Mouse (Mus musculus) CH12.LX (cell line): Measurements from ENCODE around the gene Nprl3. TPM values are rescaled to one million over a fixed set of nuclear protein-coding genes. Genes with fewer than 3 reads are reported as not detected.

ENCODE experiments used
- DNase-seq: peaks from one replicate; pipeline ENCODE4 v3.0.0-alpha.2; 2013; ENCODE audit errors: extremely low read depth
- H3K27ac ChIP-seq: 2 replicates; pipeline ENCODE4 v1.5.1; 2012; ENCODE audit warnings: low read depth, mild to moderate bottlenecking, control low read depth, moderate library complexity; ENCODE audit not compliant: insufficient read depth
- H3K27me3 ChIP-seq: replicated peaks from 2 replicates; pipeline ENCODE3; 2012; ENCODE audit warnings: inconsistent platforms
- H3K36me3 ChIP-seq, 2 experiments: replicated peaks in 1 of 2; 2 replicates each; pipeline versions ENCODE3 to v1.6.1; 2012; ENCODE audit warnings: inconsistent platforms in 1 of 2, low read length in 1 of 2, mild to moderate bottlenecking in 1 of 2, mixed read lengths in 1 of 2, moderate library complexity in 1 of 2; ENCODE audit not compliant: control insufficient read depth in 1 of 2, insufficient read depth in 1 of 2
- H3K4me1 ChIP-seq, 2 experiments: 2 replicates each; pipeline ENCODE4 v1.6.1; 2012; ENCODE audit warnings: inconsistent platforms in 1 of 2, moderate library complexity in 1 of 2; ENCODE audit not compliant: insufficient read depth in 2 of 2, control insufficient read depth in 1 of 2
- H3K4me2 ChIP-seq: 2 replicates; pipeline ENCODE4 v1.6.1; 2012; ENCODE audit warnings: low read depth, mild to moderate bottlenecking, control low read depth; ENCODE audit not compliant: poor library complexity, insufficient read depth, severe bottlenecking
- H3K4me3 ChIP-seq, 3 experiments: fragments of 150-350 bp in 1 of 3; sonication (generic) in 1 of 3; replicated peaks in 1 of 3; 2 replicates each; pipeline versions ENCODE3 to v1.5.1; 2011 to 2012; ENCODE audit warnings: low read depth in 2 of 3, low read length in 2 of 3, mild to moderate bottlenecking in 2 of 3, moderate library complexity in 2 of 3, control low read depth in 1 of 3, improper control_type of control experiment in 1 of 3, inconsistent platforms in 1 of 3, mixed read lengths in 1 of 3; ENCODE audit not compliant: poor library complexity in 1 of 3
- H3K79me2 ChIP-seq: replicated peaks from 2 replicates; pipeline ENCODE4 v1.6.1; 2012; ENCODE audit warnings: mild to moderate bottlenecking, moderate library complexity; ENCODE audit not compliant: control insufficient read depth, poor library complexity, insufficient read depth, severe bottlenecking; ENCODE audit errors: extremely low read depth
- H3K9ac ChIP-seq: 2 replicates; pipeline ENCODE4 v1.6.1; 2012; ENCODE audit warnings: low read depth, mild to moderate bottlenecking, control low read depth, moderate library complexity; ENCODE audit not compliant: insufficient read depth
- H3K9me3 ChIP-seq: replicated peaks from 2 replicates; pipeline ENCODE3; 2012; ENCODE audit warnings: low read length, inconsistent platforms, mixed read lengths
- CHD1 ChIP-seq: IDR thresholded peaks from 2 replicates; pipeline ENCODE4 v1.6.1; 2012; ENCODE audit warnings: low read depth, low read length, improper control_type of control experiment, inconsistent platforms
- CTCF ChIP-seq, 2 experiments: IDR thresholded peaks in 1 of 2; conservative IDR thresholded peaks in 1 of 2; 2 replicates each; pipeline ENCODE4 v1.5.1; 2011 to 2012; ENCODE audit warnings: low read depth in 2 of 2, low read length in 2 of 2, improper control_type of control experiment in 1 of 2, inconsistent platforms in 1 of 2, mild to moderate bottlenecking in 1 of 2, moderate library complexity in 1 of 2
- ELF1 ChIP-seq: IDR thresholded peaks from 2 replicates; pipeline ENCODE4 v1.6.1; 2014; ENCODE audit warnings: low read depth, mild to moderate bottlenecking, inconsistent platforms, low read length, improper control_type of control experiment
- ETS1 ChIP-seq: conservative IDR thresholded peaks from 2 replicates; pipeline ENCODE4 v1.6.1; 2012; ENCODE audit warnings: low read depth, mild to moderate bottlenecking, inconsistent platforms, low read length, improper control_type of control experiment, moderate library complexity
- GABPA ChIP-seq: IDR thresholded peaks from 2 replicates; pipeline ENCODE4 v1.6.1; 2012; ENCODE audit warnings: low read depth, low read length, improper control_type of control experiment, inconsistent platforms; ENCODE audit not compliant: insufficient replicate concordance
- HCFC1 ChIP-seq: IDR thresholded peaks from 2 replicates; pipeline ENCODE4 v1.6.1; 2012; ENCODE audit warnings: low read depth, mild to moderate bottlenecking, inconsistent platforms, low read length, improper control_type of control experiment
- IRF4 ChIP-seq: IDR thresholded peaks from 2 replicates; pipeline ENCODE4 v1.6.1; 2014; ENCODE audit warnings: low read depth, mild to moderate bottlenecking, inconsistent platforms, low read length, improper control_type of control experiment
- JUN ChIP-seq: IDR thresholded peaks from 2 replicates; pipeline ENCODE4 v1.6.1; 2011; ENCODE audit warnings: low read depth, mild to moderate bottlenecking, low read length, improper control_type of control experiment, moderate library complexity; ENCODE audit not compliant: insufficient read depth
- MAFK ChIP-seq: IDR thresholded peaks from 2 replicates; pipeline ENCODE4 v1.6.1; 2011; ENCODE audit warnings: low read length, improper control_type of control experiment; ENCODE audit not compliant: insufficient replicate concordance
- MXI1 ChIP-seq: IDR thresholded peaks from 2 replicates; pipeline ENCODE4 v1.6.1; 2011; ENCODE audit warnings: mild to moderate bottlenecking, low read depth, low read length, improper control_type of control experiment
- MYC ChIP-seq: IDR thresholded peaks from 2 replicates; pipeline ENCODE4 v1.6.1; 2011; ENCODE audit warnings: low read depth, mild to moderate bottlenecking, improper control_type of control experiment, low read length
- PAX5 ChIP-seq: IDR thresholded peaks from 2 replicates; pipeline ENCODE4 v1.6.1; 2012; ENCODE audit warnings: low read length, inconsistent platforms, mixed read lengths
- RCOR1 ChIP-seq: conservative IDR thresholded peaks from 2 replicates; pipeline ENCODE4 v1.6.1; 2012; ENCODE audit warnings: low read depth, mild to moderate bottlenecking, inconsistent platforms, low read length, improper control_type of control experiment
- SMC3 ChIP-seq: IDR thresholded peaks from 2 replicates; pipeline ENCODE4 v1.6.1; 2011; ENCODE audit warnings: low read depth, low read length, improper control_type of control experiment
- TBP ChIP-seq: conservative IDR thresholded peaks from 2 replicates; pipeline ENCODE4 v1.6.1; 2011; ENCODE audit warnings: low read depth, low read length, improper control_type of control experiment
- USF1 ChIP-seq: IDR thresholded peaks from 2 replicates; pipeline ENCODE4 v1.6.1; 2014; ENCODE audit warnings: low read depth, mild to moderate bottlenecking, inconsistent platforms, low read length, improper control_type of control experiment
- ZKSCAN1 ChIP-seq: IDR thresholded peaks from 2 replicates; pipeline ENCODE4 v1.6.1; 2012; ENCODE audit warnings: low read depth, inconsistent platforms, low read length, improper control_type of control experiment, borderline replicate concordance
- dilution Hi-C: fragments of 300-500 bp; cut with MboI; formaldehyde crosslinking; loops from 2 replicates; pipeline ENCODE4 v1.14.3; 2020; ENCODE audit warnings: low sequenced_read_pairs; ENCODE audit not compliant: extremely low pct_unique_long_range_greater_than_20kb, extremely low pct_ligation_motif_present
- in situ Hi-C: fragments of 300-500 bp; cut with MboI; formaldehyde crosslinking; loops from 3 replicates; pipeline ENCODE4 v1.14.3; 2019; ENCODE audit warnings: low sequenced_read_pairs, low pct_ligation_motif_present, low pct_unique_long_range_greater_than_20kb, mixed read lengths
- polyA plus RNA-seq: library from polyadenylated mRNA; unstranded; fragments of >175 nt; gene quantifications from 2 replicates; pipeline ENCODE4 v1.2.1, GENCODE M21; 2012; ENCODE audit warnings: low read depth; ENCODE audit not compliant: insufficient read length
- total RNA-seq, 2 experiments: library from RNA; depleted of rRNA; stranded (reverse); fragments of 300-350 nt in 1 of 2; fragments of >200 nt in 1 of 2; gene quantifications; 2 replicates each; pipeline ENCODE4 v1.2.3; 2012 to 2014

The Nprl3 gene
- total and polyA plus RNA-seq, 3 experiments = 47.9 to 79.8 (median 51.7) TPM

DNA sequence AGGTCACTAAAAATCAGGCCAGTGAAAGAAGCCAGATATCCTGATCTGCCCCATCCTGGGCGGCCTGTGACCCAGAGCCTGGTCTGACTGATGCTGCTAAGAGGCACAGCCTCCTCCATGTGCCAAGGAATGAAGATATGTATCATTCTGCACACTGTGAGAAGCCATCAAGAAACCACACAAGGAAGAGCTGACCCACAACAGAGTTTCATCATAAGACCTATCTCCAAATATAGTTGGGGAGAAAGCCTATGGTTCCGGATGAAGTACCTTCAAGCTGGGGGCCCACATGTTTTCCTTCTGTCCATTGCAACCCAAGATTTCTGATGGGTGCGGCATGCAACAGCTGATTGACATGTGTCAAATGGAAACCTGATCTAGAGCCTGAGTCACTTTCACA is 48.5 kb upstream of the Nprl3 start:
- in situ Hi-C loops = loop anchor here (5.0 to 25.0 kb wide), 2 partner anchors 64 to 329 kb away; no protein-coding TSS in a partner anchor
- peaks cover 4% of the 10 kb centered on the region for H3K27me3 ChIP-seq

DNA sequence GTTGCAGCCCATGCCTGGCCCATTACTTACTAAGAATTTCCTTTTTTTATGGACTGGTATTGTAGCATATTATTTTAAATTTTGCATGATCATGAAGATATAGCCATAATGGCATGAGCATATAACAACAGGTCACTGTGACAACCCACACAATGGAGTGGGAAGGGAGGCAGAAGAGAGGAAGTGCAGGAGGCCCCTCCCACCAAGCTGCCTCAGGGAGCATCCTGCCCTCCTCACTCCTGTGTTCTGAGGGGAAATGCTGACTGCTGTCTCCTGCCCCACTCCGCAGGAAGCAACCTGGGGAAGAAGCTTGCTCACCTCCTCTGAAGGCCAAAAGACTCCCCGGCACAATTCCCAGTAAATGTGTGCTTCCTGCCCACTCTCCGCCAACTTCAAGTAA is 42.4 kb upstream of the Nprl3 start:
- H3K36me3 ChIP-seq = no peaks in the 10 kb centered on the region
- DNase-seq = no peak
- no peaks in the 10 kb centered on the region for H3K79me2 ChIP-seq
- peaks cover 5% of the 10 kb centered on the region for H3K27me3 ChIP-seq
- H3K4me1 ChIP-seq = peaks cover 0 to 3% of the 10 kb centered on the region in 2 experiments; a peak in 2 of 4 replicates
- no peak overlapping the region for H3K9ac ChIP-seq
- no peaks in the 10 kb centered on the region for H3K9me3 ChIP-seq
- TF ChIP-seq CTCF (conservative IDR thresholded peaks at IDR 0.05 in 1 of 2, IDR thresholded peaks at IDR 0.05 in 1 of 2; ENCODE audit: low read depth in 2 of 2, low read length in 2 of 2) (no peak), ETS1 (no peak), MXI1 (no peak), USF1 (no peak), CHD1 (no peak), MYC (no peak), PAX5 (no peak), TBP (no peak), HCFC1 (no peak), IRF4 (no peak), JUN (no peak), MAFK (no peak), SMC3 (no peak), RCOR1 (no peak), GABPA (no peak), ZKSCAN1 (no peak)
- dilution Hi-C loops (no loop called here), in situ Hi-C loops (loop anchor here (10.0 to 25.0 kb wide), 2 partner anchors 125 to 323 kb away; no protein-coding TSS in a partner anchor)
- no peak overlapping the region for H3K4me3 ChIP-seq
- no peak overlapping the region for H3K27ac ChIP-seq
- H3K4me2 ChIP-seq = no peak overlapping the region

More for the DNA sequence above, 48.5 kb upstream of the Nprl3 start:
- no peaks in the 10 kb centered on the region for H3K9me3 ChIP-seq
- no peak overlapping the region for H3K4me2 ChIP-seq
- no peak for DNase-seq
- H3K27ac ChIP-seq = no peak overlapping the region
- H3K36me3 ChIP-seq = no peaks in the 10 kb centered on the region
- H3K79me2 ChIP-seq = no peaks in the 10 kb centered on the region
- dilution Hi-C loops = no loop called here
- peaks cover 6 to 10% of the 10 kb centered on the region in 2 experiments; a peak in 3 of 4 replicates for H3K4me1 ChIP-seq
- no peak for TF ChIP-seq ELF1
- TF ChIP-seq ETS1 = 0 out of 2 replicates have a peak, but pooled peaks have one; percentile 28
- no peak overlapping the region for H3K4me3 ChIP-seq
- H3K9ac ChIP-seq = no peak overlapping the region
